Mouse (Mus musculus): ENCODE measurements around the gene Cebpg. TPM values are rescaled to one million over a fixed set of nuclear protein-coding genes. Genes with fewer than 3 reads are reported as not detected.
A peak's percentile ranks its signal among the peaks of the same experiment; 100 is the strongest.

Gene Cebpg
- polyA plus RNA-seq, 1 experiment, result 4.2 TPM

DNA sequence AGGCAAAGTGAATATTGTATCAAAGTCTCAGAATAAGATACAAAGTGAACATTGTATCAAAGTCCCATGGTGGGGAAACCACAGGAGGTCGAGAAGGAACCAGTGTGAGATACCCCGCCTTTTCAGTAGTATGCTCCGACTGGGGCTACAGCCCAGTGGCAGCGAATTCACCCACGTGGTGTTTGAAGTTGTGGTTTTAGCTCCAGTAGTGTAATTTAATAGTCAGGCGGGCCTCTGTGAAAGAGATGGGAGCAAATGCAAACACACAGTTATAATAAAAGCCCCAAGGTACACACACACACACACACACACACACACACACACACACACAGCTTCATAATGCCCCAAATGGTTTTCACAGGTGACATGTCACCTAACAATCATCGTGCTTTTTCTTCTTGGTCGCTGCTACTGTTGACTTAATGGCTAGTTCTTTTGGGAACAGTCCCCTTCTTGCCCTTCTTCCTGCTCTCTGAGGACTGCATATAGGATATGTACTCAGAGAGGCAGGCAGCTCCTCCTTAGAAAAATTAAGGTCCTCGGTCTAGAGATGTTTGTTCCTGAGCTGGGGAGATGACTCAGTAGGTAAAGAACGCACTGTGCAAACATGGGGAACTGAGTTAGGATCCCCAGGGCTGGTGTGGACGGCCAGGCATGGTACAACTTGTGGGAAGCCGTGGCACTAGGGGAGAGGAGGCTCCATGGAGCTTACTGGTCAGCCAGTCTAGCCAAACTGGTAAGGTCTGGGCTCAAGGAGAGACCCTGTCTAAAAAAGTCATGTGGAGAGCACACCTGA is 28.4 kb upstream of the Cebpg start:
- WGBS, result 55% methylated on average over 12 of the region's 12 CpGs
- Histone ChIP-seq H3K4me1 (ENCODE audit: control insufficient read depth, insufficient read depth, insufficient read length) (peaks cover 2% of the 10 kb centered on the region; the same call in 1 of the 2 replicates), H3K27ac (ENCODE audit: insufficient read depth, low read length) (no peak overlapping the region), H3K27me3 (ENCODE audit: control insufficient read depth, insufficient read depth, low read length) (no peaks in the 10 kb centered on the region), H3K4me3 (ENCODE audit: extremely low read depth, insufficient read depth, insufficient read length) (no peak overlapping the region), H3K36me3 (ENCODE audit: control insufficient read depth, insufficient read depth, low read length) (no peaks in the 10 kb centered on the region)
- TF ChIP-seq POLR2A (IDR thresholded peaks at IDR 0.05; ENCODE audit: low read depth, low read length) (no peak), CTCF (IDR thresholded peaks at IDR 0.05; ENCODE audit: extremely low read depth, insufficient read depth, insufficient read length, insufficient replicate concordance) (no peak)
- DNase-seq (ENCODE audit: low read depth in 1 of 2, low spot score in 2 of 2), result no peak

- Histone ChIP-seq H3K27me3 (ENCODE audit: control insufficient read depth, insufficient read depth, low read length) (no peaks in the 10 kb centered on the region), H3K36me3 (ENCODE audit: control insufficient read depth, insufficient read depth, low read length) (no peaks in the 10 kb centered on the region), H3K27ac (ENCODE audit: insufficient read depth, low read length) (peak overlapping the region; percentile 53), H3K4me3 (ENCODE audit: extremely low read depth, insufficient read depth, insufficient read length) (no peak overlapping the region), H3K4me1 (ENCODE audit: control insufficient read depth, insufficient read depth, insufficient read length) (peaks cover under 1% of the 10 kb centered on the region; the same call in 1 of the 2 replicates)
- TF ChIP-seq POLR2A (IDR thresholded peaks at IDR 0.05; ENCODE audit: low read depth, low read length), result no peak
- no peak for TF ChIP-seq CTCF (IDR thresholded peaks at IDR 0.05; ENCODE audit: extremely low read depth, insufficient read depth, insufficient read length, insufficient replicate concordance)
- WGBS, result 90% methylated on average over 9 of the region's 9 CpGs
- DNase-seq (ENCODE audit: low read depth in 1 of 2, low spot score in 2 of 2), result no peak
Measured at GRCm38 (mm10) chr7:35081406-35082104, 25.2 kb upstream of the Cebpg start.

GRCm38 (mm10) chr7:35080843-35081338 is 24.5 kb upstream of the Cebpg start:
- no peaks in the 10 kb centered on the region for H3K4me1 ChIP-seq (ENCODE audit: control insufficient read depth, insufficient read depth, insufficient read length)
- H3K27ac ChIP-seq (ENCODE audit: insufficient read depth, low read length), result peak overlapping the region; percentile 57
- H3K36me3 ChIP-seq (ENCODE audit: control insufficient read depth, insufficient read depth, low read length), result no peaks in the 10 kb centered on the region
- H3K4me3 ChIP-seq (ENCODE audit: extremely low read depth, insufficient read depth, insufficient read length), result no peak overlapping the region
- no peaks in the 10 kb centered on the region for H3K27me3 ChIP-seq (ENCODE audit: control insufficient read depth, insufficient read depth, low read length)
- DNase-seq (ENCODE audit: low read depth in 1 of 2, low spot score in 2 of 2), result no peak
- WGBS, result 19% methylated on average over 10 of the region's 10 CpGs
- TF ChIP-seq POLR2A (IDR thresholded peaks at IDR 0.05; ENCODE audit: low read depth, low read length) (no peak), CTCF (IDR thresholded peaks at IDR 0.05; ENCODE audit: extremely low read depth, insufficient read depth, insufficient read length, insufficient replicate concordance) (no peak)

GRCm38 (mm10) chr7:35076645-35077044 is 20.3 kb upstream of the Cebpg start:
- Histone ChIP-seq H3K27ac (ENCODE audit: insufficient read depth, low read length) (no peak overlapping the region), H3K4me1 (ENCODE audit: control insufficient read depth, insufficient read depth, insufficient read length) (no peaks in the 10 kb centered on the region), H3K27me3 (ENCODE audit: control insufficient read depth, insufficient read depth, low read length) (no peaks in the 10 kb centered on the region), H3K4me3 (ENCODE audit: extremely low read depth, insufficient read depth, insufficient read length) (no peak overlapping the region), H3K36me3 (ENCODE audit: control insufficient read depth, insufficient read depth, low read length) (no peaks in the 10 kb centered on the region)
- 72% methylated on average over 5 of the region's 5 CpGs for WGBS
- TF ChIP-seq POLR2A (IDR thresholded peaks at IDR 0.05; ENCODE audit: low read depth, low read length) (no peak), CTCF (IDR thresholded peaks at IDR 0.05; ENCODE audit: extremely low read depth, insufficient read depth, insufficient read length, insufficient replicate concordance) (no peak)
- no peak for DNase-seq (ENCODE audit: low read depth in 1 of 2, low spot score in 2 of 2)

DNA sequence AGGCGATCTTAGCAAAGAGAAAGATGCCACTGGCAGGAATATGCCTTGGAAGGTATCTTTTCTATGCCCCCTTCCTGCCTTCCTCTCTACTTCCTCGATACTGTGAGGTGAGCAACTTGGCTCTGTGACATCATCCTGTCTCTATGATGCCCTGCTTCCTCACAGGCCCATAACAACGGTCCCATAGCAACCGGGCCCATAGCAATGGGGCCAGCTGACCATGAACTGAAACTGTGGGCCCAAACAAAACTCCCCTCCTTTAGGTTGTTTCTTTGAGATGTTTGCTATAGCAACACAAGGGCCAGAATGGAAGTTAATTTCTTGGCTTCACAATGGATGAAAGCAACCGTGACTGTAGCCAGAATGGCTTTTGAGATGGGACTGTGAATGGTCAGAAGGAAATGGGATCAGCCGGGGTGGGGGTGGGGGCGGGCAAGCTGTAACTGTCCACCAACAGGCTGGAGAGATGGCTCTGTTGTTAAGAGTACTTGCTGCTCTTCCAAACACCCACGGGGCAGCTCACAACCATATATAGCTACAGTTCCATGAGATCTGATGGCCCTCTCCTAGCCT is 10.4 kb upstream of the Cebpg start:
- WGBS, result 83% methylated on average over 8 of the region's 8 CpGs
- H3K27ac ChIP-seq (ENCODE audit: insufficient read depth, low read length), result no peak overlapping the region
- no peak for DNase-seq (ENCODE audit: low read depth in 1 of 2, low spot score in 2 of 2)
- H3K4me3 ChIP-seq (ENCODE audit: extremely low read depth, insufficient read depth, insufficient read length), result no peak overlapping the region
- H3K27me3 ChIP-seq (ENCODE audit: control insufficient read depth, insufficient read depth, low read length), result no peaks in the 10 kb centered on the region
- no peaks in the 10 kb centered on the region for H3K36me3 ChIP-seq (ENCODE audit: control insufficient read depth, insufficient read depth, low read length)
- no peak for TF ChIP-seq POLR2A (IDR thresholded peaks at IDR 0.05; ENCODE audit: low read depth, low read length)
- TF ChIP-seq CTCF (IDR thresholded peaks at IDR 0.05; ENCODE audit: extremely low read depth, insufficient read depth, insufficient read length, insufficient replicate concordance), result no peak
- H3K4me1 ChIP-seq (ENCODE audit: control insufficient read depth, insufficient read depth, insufficient read length), result no peaks in the 10 kb centered on the region

GRCm38 (mm10) chr7:35065958-35066357 is 9.6 kb upstream of the Cebpg start:
- WGBS, result 79% methylated on average over 3 of the region's 3 CpGs
- no peak overlapping the region for H3K4me3 ChIP-seq (ENCODE audit: extremely low read depth, insufficient read depth, insufficient read length)
- H3K27me3 ChIP-seq (ENCODE audit: control insufficient read depth, insufficient read depth, low read length), result no peaks in the 10 kb centered on the region
- H3K36me3 ChIP-seq (ENCODE audit: control insufficient read depth, insufficient read depth, low read length), result no peaks in the 10 kb centered on the region
- H3K4me1 ChIP-seq (ENCODE audit: control insufficient read depth, insufficient read depth, insufficient read length), result no peaks in the 10 kb centered on the region
- TF ChIP-seq POLR2A (IDR thresholded peaks at IDR 0.05; ENCODE audit: low read depth, low read length) (no peak), CTCF (IDR thresholded peaks at IDR 0.05; ENCODE audit: extremely low read depth, insufficient read depth, insufficient read length, insufficient replicate concordance) (no peak)
- no peak overlapping the region for H3K27ac ChIP-seq (ENCODE audit: insufficient read depth, low read length)
- DNase-seq (ENCODE audit: low read depth in 1 of 2, low spot score in 2 of 2), result no peak
